Mouse (Mus musculus) heart, adult 2 months (tissue): ENCODE results near the gene Rbfox3.

Source experiments
- CTCF ChIP-seq: fragments of 200-600 bp; IDR thresholded peaks from 2 replicates; pipeline ENCODE4 v1.8.1; 2022; ENCODE audit warnings: antibody characterized with exemption, mild to moderate bottlenecking, moderate library complexity
- EP300 ChIP-seq: fragments of 200-500 bp; IDR thresholded peaks from 2 replicates; pipeline ENCODE4 v1.6.1; 2011; ENCODE audit warnings: low read depth, low read length, control low read depth; ENCODE audit not compliant: insufficient read depth

GRCm38 (mm10) chr11:118553926-118554325 lies 357.5 kb downstream of the Rbfox3 start:
- no peak for TF ChIP-seq CTCF
- TF ChIP-seq EP300, result no peak
